10 mouse cellular contexts compared by ENCODE assay signal in genomic region chr1:170907111-170907455, GRCm38 (mm10). TPM values are rescaled to one million over a fixed set of nuclear protein-coding genes. Genes with fewer than 3 reads are reported as not detected.
DNase-seq lines count a peak whose midpoint lies in the region; ATAC-seq lines count a peak whose summit lies in the region.
"Had no signal": no experiment of that assay in that cellular context is flagged by ENCODE, and none has a peak within 500 bp of the region (broad histone marks: within the 10 kb centered on the region; RNA-seq: fewer than 3 reads in every experiment).

No protein-coding gene starts in this region.

- peaks cover 63% of the 10 kb centered on the region for H3K27me3 ChIP-seq in heart, embryonic 15.5 days
- peaks cover 88% of the 10 kb centered on the region for H3K27me3 ChIP-seq in embryonic facial prominence, embryonic 10.5 days (replicated peaks; ENCODE audit: low read depth, poor library complexity, severe bottlenecking)
- H3K27me3 ChIP-seq in hindbrain, embryonic 13.5 days = peaks cover 81% of the 10 kb centered on the region
- peaks cover 67% of the 10 kb centered on the region for H3K27me3 ChIP-seq in midbrain, embryonic 13.5 days

- H3K4me2 ChIP-seq in heart, embryonic 15.5 days = peak overlapping the region; percentile 87
- H3K4me2 ChIP-seq in hindbrain, embryonic 13.5 days = peak overlapping the region; percentile 85
- peak overlapping the region; percentile 95 for H3K4me2 ChIP-seq in midbrain, embryonic 13.5 days (replicated peaks)

- H3K36me3 ChIP-seq in heart, embryonic 15.5 days = no peaks in the 10 kb centered on the region
- H3K36me3 ChIP-seq in embryonic facial prominence, embryonic 10.5 days (replicated peaks) = no peaks in the 10 kb centered on the region
- no peaks in the 10 kb centered on the region for H3K36me3 ChIP-seq in hindbrain, embryonic 13.5 days
- H3K36me3 ChIP-seq in midbrain, embryonic 13.5 days = no peaks in the 10 kb centered on the region

- H3K4me1 ChIP-seq in heart, embryonic 15.5 days (replicated peaks) = peaks cover 15% of the 10 kb centered on the region
- peaks cover 21% of the 10 kb centered on the region for H3K4me1 ChIP-seq in embryonic facial prominence, embryonic 10.5 days
- peaks cover 17% of the 10 kb centered on the region for H3K4me1 ChIP-seq in hindbrain, embryonic 13.5 days (replicated peaks)
- H3K4me1 ChIP-seq in midbrain, embryonic 13.5 days (replicated peaks) = peaks cover 15% of the 10 kb centered on the region

- no peaks in the 10 kb centered on the region for H3K9me3 ChIP-seq in heart, embryonic 15.5 days (replicated peaks)
- H3K9me3 ChIP-seq in embryonic facial prominence, embryonic 10.5 days = no peaks in the 10 kb centered on the region
- H3K9me3 ChIP-seq in hindbrain, embryonic 13.5 days = no peaks in the 10 kb centered on the region
- H3K9me3 ChIP-seq in midbrain, embryonic 13.5 days = no peaks in the 10 kb centered on the region

- no peak overlapping the region for H3K27ac ChIP-seq in heart, embryonic 15.5 days
- H3K27ac ChIP-seq in embryonic facial prominence, embryonic 10.5 days (replicated peaks) = no peak overlapping the region; the same call in 1 of the 2 replicates
- no peak overlapping the region for H3K27ac ChIP-seq in hindbrain, embryonic 13.5 days
- H3K27ac ChIP-seq in midbrain, embryonic 13.5 days = no peak overlapping the region

- H3K9ac ChIP-seq in heart, embryonic 15.5 days = no peak overlapping the region; the same call in 1 of the 2 replicates
- peak overlapping the region; percentile 77 for H3K9ac ChIP-seq in hindbrain, embryonic 13.5 days
- H3K9ac ChIP-seq in midbrain, embryonic 13.5 days (replicated peaks) = peak overlapping the region; percentile 71

- WGBS in heart, embryonic 15.5 days = 28% methylated on average over 11 of the region's 11 CpGs
- WGBS in embryonic facial prominence, embryonic 10.5 days = 22% methylated on average over 11 of the region's 11 CpGs
- WGBS in hindbrain, embryonic 13.5 days = 24% methylated on average over 11 of the region's 11 CpGs
- 18% methylated on average over 11 of the region's 11 CpGs for WGBS in midbrain, embryonic 13.5 days

- intact Hi-C loops in heart, postnatal 10 days (cut with DNase I) = no loop called here

- H3K4me3 ChIP-seq in heart, embryonic 15.5 days = peak overlapping the region; percentile 51
- peak overlapping the region; percentile 74 for H3K4me3 ChIP-seq in embryonic facial prominence, embryonic 10.5 days
- peak overlapping the region; percentile 55 for H3K4me3 ChIP-seq in hindbrain, embryonic 13.5 days
- H3K4me3 ChIP-seq in midbrain, embryonic 13.5 days (replicated peaks) = peak overlapping the region; percentile 66

- no peak for ATAC-seq in heart, embryonic 15.5 days (replicated peaks; ENCODE audit: insufficient number of reproducible peaks, insufficient read depth, low FRiP score, low read depth)
- no peak; the same call in 1 of the 2 replicates for ATAC-seq in hindbrain, embryonic 13.5 days (ENCODE audit: low FRiP score)
- no peak for ATAC-seq in midbrain, embryonic 13.5 days

- no peak for DNase-seq in heart, postnatal 10 days
- DNase-seq in embryonic facial prominence, embryonic 10.5 days (ENCODE audit: low spot score) = no peak
- DNase-seq in T-cell, adult 2 months (ENCODE audit: low spot score) = no peak
- DNase-seq in layer of hippocampus, adult 8-10 months (ENCODE audit: low spot score in 2 of 2) = no peak
- DNase-seq in thymus, postnatal 36 days = no peak

RNA-seq across cellular contexts. Expression of gene Fcrlb, which starts 5.7 kb away (rescaled TPM):
- polyA plus RNA-seq in heart, embryonic 15.5 days (2015; fragmentation: Nextera tagmentation; extraction: Ambion mirVana) = 0.14 TPM in 1 of 2 replicates, not detected in the other
- not detected for total RNA-seq in heart, postnatal 10 days (2021)
- polyA plus RNA-seq in embryonic facial prominence, embryonic 10.5 days (2016; fragmentation: Nextera tagmentation; extraction: Ambion mirVana) = 0.15 TPM in 1 of 2 replicates, not detected in the other
- 0.35 and 0.43 TPM in 2 replicates for polyA plus RNA-seq in hindbrain, embryonic 13.5 days (2015; fragmentation: Nextera tagmentation; extraction: Ambion mirVana)
- polyA plus RNA-seq in midbrain, embryonic 13.5 days (2015; fragmentation: Nextera tagmentation; extraction: Ambion mirVana) = 0.16 and 0.26 TPM in 2 replicates
- under 1 TPM; 0.25 to 0.61 (median 0.41) TPM for total RNA-seq in layer of hippocampus, adult 8-10 months (2022)
- total RNA-seq: MEL had no signal

RNA-seq across cellular contexts. Expression of gene Fcrla, which starts 20.3 kb away (rescaled TPM):
- polyA plus RNA-seq in heart, embryonic 15.5 days (2015; fragmentation: Nextera tagmentation; extraction: Ambion mirVana) = 0.09 and 0.22 TPM in 2 replicates
- 1 to 10 TPM in 1 of 2 experiments, under 1 TPM in 1; 0.57 to 1.6 TPM for total RNA-seq in heart, postnatal 10 days (2021)
- polyA plus RNA-seq in embryonic facial prominence, embryonic 10.5 days (2016; fragmentation: Nextera tagmentation; extraction: Ambion mirVana) = not detected in 2 replicates
- polyA plus RNA-seq in hindbrain, embryonic 13.5 days (2015; fragmentation: Nextera tagmentation; extraction: Ambion mirVana) = not detected in 2 replicates
- polyA plus RNA-seq in midbrain, embryonic 13.5 days (2015; fragmentation: Nextera tagmentation; extraction: Ambion mirVana) = not detected in 2 replicates
- not detected for total RNA-seq in layer of hippocampus, adult 8-10 months (2022)
- total RNA-seq: layer of hippocampus, postnatal 10 days had no signal

RNA-seq across cellular contexts. Expression of gene Dusp12, which starts 21.7 kb away (rescaled TPM):
- 23.0 TPM in 2 replicates for polyA plus RNA-seq in heart, embryonic 15.5 days (2015; fragmentation: Nextera tagmentation; extraction: Ambion mirVana)
- total RNA-seq in heart, postnatal 10 days (2021) = 10 to 100 TPM in 1 of 2 experiments, 1 to 10 TPM in 1; 8.7 to 13.1 TPM
- 35.5 and 38.2 TPM in 2 replicates for polyA plus RNA-seq in embryonic facial prominence, embryonic 10.5 days (2016; fragmentation: Nextera tagmentation; extraction: Ambion mirVana)
- polyA plus RNA-seq in hindbrain, embryonic 13.5 days (2015; fragmentation: Nextera tagmentation; extraction: Ambion mirVana) = 40.7 and 46.1 TPM in 2 replicates
- polyA plus RNA-seq in midbrain, embryonic 13.5 days (2015; fragmentation: Nextera tagmentation; extraction: Ambion mirVana) = 38.0 and 39.8 TPM in 2 replicates
- 10 to 100 TPM; 15.0 to 24.3 (median 19.4) TPM for total RNA-seq in layer of hippocampus, adult 8-10 months (2022)

RNA-seq across cellular contexts. Expression of gene Gm26620, which starts 22.2 kb away (rescaled TPM):
- 0.62 and 0.84 TPM in 2 replicates for polyA plus RNA-seq in heart, embryonic 15.5 days (2015; fragmentation: Nextera tagmentation; extraction: Ambion mirVana)
- under 1 TPM; 0.55 to 0.67 TPM for total RNA-seq in heart, postnatal 10 days (2021)
- polyA plus RNA-seq in embryonic facial prominence, embryonic 10.5 days (2016; fragmentation: Nextera tagmentation; extraction: Ambion mirVana) = 0.19 TPM in 1 of 2 replicates, not detected in the other
- polyA plus RNA-seq in hindbrain, embryonic 13.5 days (2015; fragmentation: Nextera tagmentation; extraction: Ambion mirVana) = 0.66 and 0.88 TPM in 2 replicates
- polyA plus RNA-seq in midbrain, embryonic 13.5 days (2015; fragmentation: Nextera tagmentation; extraction: Ambion mirVana) = 0.32 TPM in 1 of 2 replicates, not detected in the other
- total RNA-seq in layer of hippocampus, adult 8-10 months (2022) = 1 to 10 TPM in 1 of 4 experiments, under 1 TPM in 1, not detected in 2; 0.68 to 1.3 TPM

RNA-seq across cellular contexts. Expression of gene Atf6, which starts 39.5 kb away (rescaled TPM):
- polyA plus RNA-seq in heart, embryonic 15.5 days (2015; fragmentation: Nextera tagmentation; extraction: Ambion mirVana) = 9.8 and 10.2 TPM in 2 replicates
- 10 to 100 TPM; 52.5 to 54.4 TPM for total RNA-seq in heart, postnatal 10 days (2021)
- polyA plus RNA-seq in embryonic facial prominence, embryonic 10.5 days (2016; fragmentation: Nextera tagmentation; extraction: Ambion mirVana) = 7.0 and 8.0 TPM in 2 replicates
- polyA plus RNA-seq in hindbrain, embryonic 13.5 days (2015; fragmentation: Nextera tagmentation; extraction: Ambion mirVana) = 7.5 and 8.2 TPM in 2 replicates
- polyA plus RNA-seq in midbrain, embryonic 13.5 days (2015; fragmentation: Nextera tagmentation; extraction: Ambion mirVana) = 7.8 and 8.3 TPM in 2 replicates
- 10 to 100 TPM; 44.3 to 51.8 (median 48.5) TPM for total RNA-seq in layer of hippocampus, adult 8-10 months (2022)
